Mouse (Mus musculus) liver, adult 2 months (tissue): ENCODE data around the gene Tubg2. TPM values are rescaled to one million over a fixed set of nuclear protein-coding genes. Genes with fewer than 3 reads are reported as not detected.
"Not testable (repeated sequence)": the region's sequence is repeated elsewhere in the genome, so short reads cannot be mapped to it uniquely, and the experiment has no call there.

ENCODE experiments used
- DNase-seq: peaks from one replicate; pipeline ENCODE4 v3.0.0-alpha.2; 2011; ENCODE audit warnings: low read depth, low spot score; ENCODE audit errors: extremely low read depth
- H3K27ac ChIP-seq: fragments of 200-500 bp; replicated peaks from 2 replicates; pipeline ENCODE4 v1.5.1; 2012; ENCODE audit warnings: low read depth, mild to moderate bottlenecking, control low read depth, inconsistent platforms, low read length; ENCODE audit not compliant: insufficient read depth
- H3K27me3 ChIP-seq: fragments of 200-500 bp; 2 replicates; pipeline ENCODE4 v1.6.1; 2012; ENCODE audit warnings: mild to moderate bottlenecking, moderate library complexity, low read length, inconsistent platforms; ENCODE audit not compliant: control insufficient read depth, insufficient read depth
- H3K36me3 ChIP-seq: fragments of 200-500 bp; 2 replicates; pipeline ENCODE4 v1.6.1; 2012; ENCODE audit warnings: low read length, inconsistent platforms; ENCODE audit not compliant: control insufficient read depth, insufficient read depth
- H3K4me1 ChIP-seq: fragments of 200-500 bp; 2 replicates; pipeline ENCODE4 v1.6.1; 2011; ENCODE audit warnings: low read length; ENCODE audit not compliant: control insufficient read depth, insufficient read depth
- H3K4me3 ChIP-seq: fragments of 200-500 bp; 2 replicates; pipeline ENCODE4 v1.5.1; 2011; ENCODE audit warnings: low read depth, mild to moderate bottlenecking, control low read depth, low read length, moderate library complexity; ENCODE audit not compliant: insufficient read depth
- H3K79me2 ChIP-seq: fragments of 200-500 bp; 2 replicates; pipeline ENCODE4 v1.6.1; 2012; ENCODE audit warnings: inconsistent platforms, mild to moderate bottlenecking, low read length, moderate library complexity; ENCODE audit not compliant: control insufficient read depth, insufficient read depth
- H3K9ac ChIP-seq: fragments of 200-500 bp; 2 replicates; pipeline ENCODE4 v1.6.1; 2012; ENCODE audit warnings: low read depth, mild to moderate bottlenecking, control low read depth, inconsistent platforms, low read length
- CTCF ChIP-seq: fragments of 200-500 bp; IDR thresholded peaks from 2 replicates; pipeline ENCODE4 v1.5.1; 2011; ENCODE audit warnings: low read depth, low read length, control low read depth
- POLR2A ChIP-seq: fragments of 200-500 bp; IDR thresholded peaks from 2 replicates; pipeline ENCODE4 v1.6.1; 2011; ENCODE audit warnings: low read length, control low read depth; ENCODE audit not compliant: insufficient read depth; ENCODE audit errors: extremely low read depth
- WGBS: fragments of 180-500 bp; shearing (Covaris S2); methylation state at CpG from one replicate; pipeline ENCODE4 v1.1.7; 2018; 5-methylcytosine and 5-hydroxymethylcytosine counted together
- polyA plus RNA-seq: library from polyadenylated mRNA; depleted of rRNA; stranded (reverse); fragments of >200 nt; gene quantifications from 2 replicates; pipeline ENCODE4 v1.2.3, GENCODE M21; 2012
- total RNA-seq: library from RNA; depleted of rRNA; stranded (reverse); fragments of >200 nt; gene quantifications from 2 replicates; pipeline ENCODE4 v1.2.3, GENCODE M21; 2014

Gene Tubg2
- total and polyA plus RNA-seq, 2 experiments: 0.10 TPM; not detected in 1

DNA sequence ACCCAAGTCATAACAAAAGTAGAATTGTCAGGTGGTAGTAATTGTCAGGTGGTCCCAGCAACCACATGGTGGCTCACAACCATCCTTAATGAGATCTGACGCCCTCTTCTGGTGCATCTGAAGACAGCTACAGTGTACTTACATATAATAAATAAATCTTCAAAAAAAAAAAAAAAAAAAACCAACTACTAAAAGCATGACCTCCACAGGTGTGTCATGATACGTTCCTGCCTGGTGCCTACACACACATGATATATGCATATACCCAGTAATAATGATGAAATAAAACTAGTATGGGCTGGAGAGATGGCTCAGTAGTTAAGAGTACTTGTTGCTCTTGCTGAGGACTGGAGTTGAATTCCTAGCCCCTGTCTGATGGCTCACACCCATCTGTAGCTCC, 4.6 kb upstream of the Tubg2 start:
- H3K79me2 ChIP-seq: no peaks in the 10 kb centered on the region
- no peak overlapping the region for H3K27ac ChIP-seq
- H3K27me3 ChIP-seq: no peaks in the 10 kb centered on the region
- no peak for TF ChIP-seq CTCF
- no peak for TF ChIP-seq POLR2A
- no peaks in the 10 kb centered on the region for H3K36me3 ChIP-seq
- no peak overlapping the region for H3K9ac ChIP-seq
- H3K4me3 ChIP-seq: no peak overlapping the region
- WGBS: 76% methylated on average over 2 of the region's 2 CpGs
- DNase-seq: no peak
- no peaks in the 10 kb centered on the region for H3K4me1 ChIP-seq

DNA sequence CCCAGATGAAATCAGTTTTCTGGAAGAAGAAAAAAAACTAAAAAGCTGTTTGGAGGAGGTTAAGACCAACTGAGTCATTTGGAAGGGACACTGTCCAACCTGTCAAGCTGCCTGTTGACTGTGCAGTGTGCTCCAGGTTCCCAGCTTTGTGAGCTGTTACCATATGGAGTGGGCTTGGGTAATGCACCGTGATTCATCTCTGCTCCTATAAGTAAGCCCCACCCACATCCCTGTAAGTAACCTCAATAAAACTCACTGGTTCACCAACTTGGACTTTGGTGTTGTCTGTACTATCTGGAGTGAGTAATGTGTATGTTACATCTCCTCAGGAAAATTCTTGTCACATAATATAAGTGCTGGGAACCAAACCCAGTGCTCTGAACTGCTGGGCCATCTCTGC, 2.9 kb upstream of the Tubg2 start:
- Histone ChIP-seq H3K4me1 (no peaks in the 10 kb centered on the region), H3K4me3 (no peak overlapping the region), H3K9ac (no peak overlapping the region), H3K36me3 (no peaks in the 10 kb centered on the region), H3K27me3 (no peaks in the 10 kb centered on the region), H3K27ac (no peak overlapping the region), H3K79me2 (no peaks in the 10 kb centered on the region)
- no peak for TF ChIP-seq POLR2A
- no peak for TF ChIP-seq CTCF
- no peak for DNase-seq
- 94% methylated on average over 1 of the region's 1 CpGs for WGBS

DNA sequence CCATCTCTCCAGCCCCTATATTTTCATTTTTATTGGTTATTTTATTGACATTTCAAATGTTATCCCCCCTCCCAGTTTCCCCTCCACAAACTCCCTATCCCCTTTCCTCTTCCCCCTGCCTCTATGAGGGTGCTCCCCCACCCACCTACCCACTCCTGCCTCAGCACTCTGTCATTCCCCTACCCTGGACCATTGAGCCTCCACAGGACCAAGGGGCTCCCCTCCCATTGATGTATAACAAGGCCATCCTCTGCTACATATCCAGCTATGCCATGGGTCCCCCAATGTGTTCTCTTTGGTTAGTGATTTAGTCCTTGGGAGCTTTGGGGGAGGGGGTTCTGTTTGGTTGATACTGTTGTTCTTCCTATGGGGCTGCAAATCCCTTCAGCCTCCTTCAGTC, 1.1 kb upstream of the Tubg2 start:
- Histone ChIP-seq H3K27me3 (no peaks in the 10 kb centered on the region), H3K79me2 (no peaks in the 10 kb centered on the region), H3K4me3 (no peak overlapping the region), H3K9ac (no peak overlapping the region), H3K27ac (no peak overlapping the region), H3K4me1 (no peaks in the 10 kb centered on the region), H3K36me3 (no peaks in the 10 kb centered on the region)
- TF ChIP-seq CTCF: no peak
- no peak for TF ChIP-seq POLR2A
- DNase-seq: no peak

DNA sequence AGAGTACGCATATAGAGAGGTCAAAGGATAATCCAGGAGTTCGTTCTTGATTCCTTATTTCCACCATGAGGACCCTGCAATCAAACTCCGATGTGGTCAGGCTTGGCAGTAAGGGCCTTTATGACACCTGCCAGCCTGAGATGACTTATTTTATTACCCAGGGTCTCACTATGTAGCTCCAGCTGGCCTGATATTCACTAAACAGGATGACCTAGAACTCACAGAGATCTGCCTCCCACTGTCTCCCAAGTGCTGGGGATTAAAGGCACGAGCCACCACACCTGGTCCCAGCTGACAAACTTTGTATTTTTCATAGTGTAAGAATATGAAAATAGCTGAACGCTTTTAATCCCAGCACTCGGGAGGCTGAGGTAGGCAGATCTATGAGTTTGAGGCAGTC, 556 bp upstream of the Tubg2 start:
- no peak overlapping the region for H3K9ac ChIP-seq
- H3K4me1 ChIP-seq: no peaks in the 10 kb centered on the region
- no peaks in the 10 kb centered on the region for H3K27me3 ChIP-seq
- no peaks in the 10 kb centered on the region for H3K36me3 ChIP-seq
- no peaks in the 10 kb centered on the region for H3K79me2 ChIP-seq
- no peak for DNase-seq
- H3K27ac ChIP-seq: no peak overlapping the region
- TF ChIP-seq POLR2A (no peak), CTCF (no peak)
- H3K4me3 ChIP-seq: no peak overlapping the region
- 84% methylated on average over 6 of the region's 6 CpGs for WGBS

DNA sequence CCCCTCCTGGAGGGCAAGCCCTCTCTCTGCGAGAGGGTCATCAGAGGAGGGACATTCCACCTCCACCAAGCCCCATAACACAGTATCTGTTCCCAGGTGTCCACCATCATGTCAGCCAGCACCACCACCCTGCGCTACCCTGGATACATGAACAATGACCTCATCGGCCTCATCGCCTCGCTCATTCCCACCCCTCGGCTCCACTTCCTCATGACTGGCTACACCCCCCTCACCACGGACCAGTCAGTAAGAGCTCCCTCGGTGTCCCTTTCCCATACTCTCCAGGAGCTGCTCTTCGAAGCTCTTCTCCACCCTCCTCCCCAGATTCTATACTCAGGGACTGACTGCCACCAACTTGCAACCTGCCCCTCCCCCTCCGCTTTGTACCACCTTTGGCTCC, 4.4 kb downstream of the Tubg2 start:
- H3K4me1 ChIP-seq, H3K9ac ChIP-seq, DNase-seq, H3K4me3 ChIP-seq, H3K27ac ChIP-seq, H3K27me3 ChIP-seq, H3K79me2 ChIP-seq: not testable (repeated sequence)
- 86% methylated on average over 9 of the region's 10 CpGs for WGBS
- H3K36me3 ChIP-seq: peaks cover 12% of the 10 kb centered on the region

DNA sequence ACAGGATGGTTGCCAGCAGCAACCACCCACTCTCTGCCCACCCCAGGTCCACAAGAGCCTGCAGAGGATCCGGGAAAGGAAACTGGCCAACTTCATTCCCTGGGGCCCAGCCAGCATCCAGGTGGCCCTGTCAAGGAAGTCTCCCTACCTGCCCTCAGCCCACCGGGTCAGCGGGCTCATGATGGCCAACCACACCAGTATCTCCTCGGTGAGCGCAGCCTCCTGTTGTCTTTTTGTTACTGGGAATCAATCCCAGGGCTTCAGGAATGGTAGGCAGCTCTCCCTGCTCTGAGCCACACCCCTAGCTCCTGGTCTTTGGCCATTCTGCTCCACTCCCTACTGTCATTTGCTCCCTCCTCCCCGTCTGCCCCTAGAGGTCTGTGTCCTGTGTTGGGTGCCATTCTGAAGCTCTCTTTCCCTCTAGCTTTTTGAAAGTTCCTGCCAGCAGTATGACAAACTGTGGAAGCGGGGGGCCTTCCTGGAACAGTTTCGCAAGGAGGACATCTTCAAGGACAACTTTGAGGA, 5.3 kb downstream of the Tubg2 start:
- H3K27ac ChIP-seq, DNase-seq, H3K4me1 ChIP-seq, H3K9ac ChIP-seq, H3K4me3 ChIP-seq, H3K79me2 ChIP-seq, H3K27me3 ChIP-seq: not testable (repeated sequence)
- H3K36me3 ChIP-seq: peaks cover 19% of the 10 kb centered on the region
- WGBS: 83% methylated on average over 8 of the region's 8 CpGs
